ENCODE assay signal across 12 mouse cellular contexts in genomic region chr4:116358099-116358498, GRCm38 (mm10).
DNase-seq lines count a peak whose midpoint lies in the region; ATAC-seq and TF ChIP-seq lines count a peak whose summit lies in the region.
"Had no signal": no experiment of that assay in that cellular context is flagged by ENCODE, and none has a peak within 500 bp of the region (broad histone marks: within the 10 kb centered on the region; RNA-seq: fewer than 3 reads in every experiment).

No protein-coding gene starts in this region.

- no peak overlapping the region for H3K4me3 ChIP-seq in heart, adult 2 months
- no peak overlapping the region for H3K4me3 ChIP-seq in lung, postnatal 0 days (ENCODE audit: low read depth, low read length)
- no peak overlapping the region for H3K4me3 ChIP-seq in midbrain, embryonic 14.5 days (replicated peaks; ENCODE audit: low read depth, low read length)
- H3K4me3 ChIP-seq in midbrain, embryonic 15.5 days: no peak overlapping the region
- H3K4me3 ChIP-seq: embryonic facial prominence, embryonic 15.5 days; megakaryocyte, embryonic 14.5 days; stomach, embryonic 15.5 days had no signal

- no peak for ATAC-seq in lung, postnatal 0 days
- no peak for ATAC-seq in midbrain, embryonic 14.5 days (ENCODE audit: low FRiP score, low TSS enrichment)
- ATAC-seq in midbrain, embryonic 15.5 days (replicated peaks): no peak

- H3K9ac ChIP-seq in heart, adult 2 months (ENCODE audit: low read depth, low read length): no peak overlapping the region
- no peak overlapping the region for H3K9ac ChIP-seq in lung, postnatal 0 days (replicated peaks; ENCODE audit: low read depth)
- H3K9ac ChIP-seq in midbrain, embryonic 14.5 days (replicated peaks; ENCODE audit: low read length): no peak overlapping the region
- no peak overlapping the region for H3K9ac ChIP-seq in midbrain, embryonic 15.5 days
- H3K9ac ChIP-seq: embryonic facial prominence, embryonic 15.5 days; stomach, embryonic 15.5 days had no signal

- H3K4me2 ChIP-seq in lung, postnatal 0 days (replicated peaks; ENCODE audit: low read depth, low read length): no peak overlapping the region
- no peak overlapping the region for H3K4me2 ChIP-seq in midbrain, embryonic 14.5 days (ENCODE audit: low read length)
- H3K4me2 ChIP-seq in midbrain, embryonic 15.5 days: no peak overlapping the region
- H3K4me2 ChIP-seq: embryonic facial prominence, embryonic 15.5 days; stomach, embryonic 15.5 days had no signal

- H3K36me3 ChIP-seq in heart, adult 2 months (ENCODE audit: control insufficient read depth, insufficient read depth, low read length): peaks cover 7% of the 10 kb centered on the region
- H3K36me3 ChIP-seq in lung, postnatal 0 days (ENCODE audit: insufficient read depth, low read length): no peaks in the 10 kb centered on the region
- H3K36me3 ChIP-seq in midbrain, embryonic 14.5 days (ENCODE audit: control insufficient read depth, insufficient read depth, low read length): no peaks in the 10 kb centered on the region
- H3K36me3 ChIP-seq in midbrain, embryonic 15.5 days (replicated peaks): 0 out of 2 replicates have a peak, but pooled peaks cover 3% of the 10 kb centered on the region
- H3K36me3 ChIP-seq: embryonic facial prominence, embryonic 15.5 days; stomach, embryonic 15.5 days had no signal

- peak; percentile 51 for TF ChIP-seq CTCF in heart, adult 2 months (IDR thresholded peaks at IDR 0.05)
- TF ChIP-seq CTCF in lung, postnatal 0 days (IDR thresholded peaks at IDR 0.05): peak; percentile 51

- no peak for DNase-seq in heart, adult 2 months
- no peak for DNase-seq in heart, adult 11 months
- peak; percentile 36 for DNase-seq in A20 (ENCODE audit: low read depth, low spot score)
- peak; percentile 3 for DNase-seq in MEL-GATA-1-ER (ENCODE audit: extremely low read depth, low read depth)
- DNase-seq in lung, postnatal 0 days (ENCODE audit: low spot score): peak; percentile 8
- DNase-seq in midbrain, embryonic 14.5 days: no peak
- no peak for DNase-seq in heart, postnatal 36 days
- DNase-seq: heart, adult 18-20 months had no signal

- H3K79me2 ChIP-seq in heart, adult 2 months (replicated peaks; ENCODE audit: control insufficient read depth, insufficient read depth, low read length): no peaks in the 10 kb centered on the region; the same call in 1 of the 2 replicates

- no peak for TF ChIP-seq POLR2A in heart, adult 2 months (IDR thresholded peaks at IDR 0.05; ENCODE audit: insufficient read depth, low read depth, low read length)

- no peaks in the 10 kb centered on the region for H3K27me3 ChIP-seq in heart, adult 2 months (ENCODE audit: control insufficient read depth, insufficient read depth, low read length)
- no peaks in the 10 kb centered on the region for H3K27me3 ChIP-seq in lung, postnatal 0 days (replicated peaks; ENCODE audit: insufficient read depth, low read length)
- H3K27me3 ChIP-seq in midbrain, embryonic 14.5 days (ENCODE audit: control insufficient read depth, insufficient read depth, low read length): no peaks in the 10 kb centered on the region
- H3K27me3 ChIP-seq in midbrain, embryonic 15.5 days (replicated peaks): no peaks in the 10 kb centered on the region
- H3K27me3 ChIP-seq: embryonic facial prominence, embryonic 15.5 days; megakaryocyte, embryonic 14.5 days; stomach, embryonic 15.5 days had no signal

- H3K4me1 ChIP-seq in heart, adult 2 months (ENCODE audit: control insufficient read depth, insufficient read depth, low read length): no peaks in the 10 kb centered on the region; the same call in 1 of the 2 replicates
- H3K4me1 ChIP-seq in lung, postnatal 0 days (ENCODE audit: insufficient read depth, low read depth, low read length): no peaks in the 10 kb centered on the region
- no peaks in the 10 kb centered on the region for H3K4me1 ChIP-seq in midbrain, embryonic 14.5 days (ENCODE audit: control insufficient read depth, insufficient read depth, low read length)
- H3K4me1 ChIP-seq in midbrain, embryonic 15.5 days: no peaks in the 10 kb centered on the region
- H3K4me1 ChIP-seq: embryonic facial prominence, embryonic 15.5 days; stomach, embryonic 15.5 days had no signal

- no peak for TF ChIP-seq EP300 in heart, adult 2 months (IDR thresholded peaks at IDR 0.05; ENCODE audit: insufficient read depth, low read depth, low read length)
- no peak for TF ChIP-seq EP300 in lung, postnatal 0 days (IDR thresholded peaks at IDR 0.05)

- WGBS in heart, adult 2 months: 93% methylated on average over 1 of the region's 1 CpGs
- WGBS in lung, postnatal 0 days: 100% methylated on average over 1 of the region's 1 CpGs
- WGBS in midbrain, embryonic 14.5 days: 95% methylated on average over 1 of the region's 1 CpGs
- WGBS in midbrain, embryonic 15.5 days: 91% methylated on average over 1 of the region's 1 CpGs

- intact Hi-C loops in heart, adult 2 months (cut with DNase I): no loop called here
- intact Hi-C loops in heart, postnatal 36 days (cut with DNase I): no loop called here

- no peak overlapping the region for H3K27ac ChIP-seq in heart, adult 2 months
- no peak overlapping the region for H3K27ac ChIP-seq in lung, postnatal 0 days (ENCODE audit: low read length)
- H3K27ac ChIP-seq in midbrain, embryonic 14.5 days (replicated peaks; ENCODE audit: low read depth, low read length): no peak overlapping the region
- no peak overlapping the region for H3K27ac ChIP-seq in midbrain, embryonic 15.5 days
- H3K27ac ChIP-seq: embryonic facial prominence, embryonic 15.5 days; stomach, embryonic 15.5 days had no signal

- no peaks in the 10 kb centered on the region for H3K9me3 ChIP-seq in lung, postnatal 0 days (ENCODE audit: low read length)
- H3K9me3 ChIP-seq in midbrain, embryonic 14.5 days (ENCODE audit: control insufficient read depth, low read length): no peaks in the 10 kb centered on the region
- no peaks in the 10 kb centered on the region; the same call in 1 of the 2 replicates for H3K9me3 ChIP-seq in midbrain, embryonic 15.5 days
- H3K9me3 ChIP-seq: embryonic facial prominence, embryonic 15.5 days; stomach, embryonic 15.5 days had no signal

Comparison
In these comparisons a context has a peak if more than half of its experiments do, and no peak if none do; other contexts are left out.
1. DNase-seq: peak in A20 (single experiment), MEL-GATA-1-ER (single experiment) and lung, postnatal 0 days (single experiment); none in heart, adult 2 months (0 of 2), heart, adult 11 months (single experiment), midbrain, embryonic 14.5 days (single experiment) and heart, postnatal 36 days (0 of 2).